Mouse (Mus musculus) hindbrain, embryonic 16.5 days (tissue): ENCODE measurements at regions not wholly inside any gene's neighbourhood (a gene's known extent, or its start where the extent isn't known, plus 50 kb on each side); places are given as distances from the start of the nearest gene placed in this dataset.
A peak's percentile ranks its signal among the peaks of the same experiment; 100 is the strongest.

Source experiments
- ATAC-seq: fragments of 200-750 bp; cut with Nextera tagmentation; 2 replicates; pipeline ENCODE4 v1.8.0; 2017; ENCODE audit warnings: moderate TSS enrichment, moderate library complexity
- H3K27ac ChIP-seq: fragments of 300-500 bp; sonication (generic); 2 replicates; pipeline ENCODE4 v1.5.1; 2014; ENCODE audit warnings: low read depth, mild to moderate bottlenecking, control low read depth, low read length, moderate library complexity
- H3K27me3 ChIP-seq: fragments of 300-500 bp; sonication (generic); replicated peaks from 2 replicates; pipeline ENCODE4 v1.6.1; 2014; ENCODE audit warnings: low read length; ENCODE audit not compliant: control insufficient read depth, insufficient read depth
- H3K36me3 ChIP-seq: fragments of 300-500 bp; sonication (generic); 2 replicates; pipeline ENCODE4 v1.6.1; 2014; ENCODE audit warnings: mild to moderate bottlenecking, low read length, moderate library complexity, mixed read lengths; ENCODE audit not compliant: control insufficient read depth, insufficient read depth
- H3K4me1 ChIP-seq: fragments of 300-500 bp; sonication (generic); 2 replicates; pipeline ENCODE4 v1.6.1; 2014; ENCODE audit warnings: low read depth, low read length; ENCODE audit not compliant: control insufficient read depth, insufficient read depth
- H3K4me2 ChIP-seq: fragments of 300-500 bp; sonication (generic); 2 replicates; pipeline ENCODE4 v1.6.1; 2014; ENCODE audit warnings: mild to moderate bottlenecking, low read length, control low read depth, moderate library complexity
- H3K4me3 ChIP-seq: fragments of 300-500 bp; sonication (generic); 2 replicates; pipeline ENCODE4 v1.5.1; 2014; ENCODE audit warnings: mild to moderate bottlenecking, low read length, control low read depth, moderate library complexity
- H3K9ac ChIP-seq: fragments of 300-500 bp; sonication (generic); 2 replicates; pipeline ENCODE4 v1.6.1; 2014; ENCODE audit warnings: low read depth, mild to moderate bottlenecking, control low read depth, low read length, moderate library complexity
- H3K9me3 ChIP-seq: fragments of 300-500 bp; sonication (generic); 2 replicates; pipeline ENCODE4 v1.6.1; 2014; ENCODE audit warnings: mild to moderate bottlenecking, low read length, moderate library complexity; ENCODE audit not compliant: control insufficient read depth
- WGBS: fragments of 180-500 bp; shearing (Covaris S2); extraction: QIAGEN DNeasy Blood & Tissue Kit; methylation state at CpG from one replicate; pipeline ENCODE4 v1.1.7; 2014; 5-methylcytosine and 5-hydroxymethylcytosine counted together

- Histone ChIP-seq H3K4me1 (no peaks in the 10 kb centered on the region), H3K9ac (no peak overlapping the region), H3K36me3 (no peaks in the 10 kb centered on the region), H3K27ac (no peak overlapping the region), H3K4me2 (no peak overlapping the region), H3K4me3 (no peak overlapping the region), H3K9me3 (no peaks in the 10 kb centered on the region), H3K27me3 (no peaks in the 10 kb centered on the region)
- ATAC-seq: peak; percentile 54; the same call in 1 of the 2 replicates
- 40% methylated on average over 2 of the region's 2 CpGs for WGBS
Measured at GRCm38 (mm10) chr3:22815842-22816241, 739.4 kb downstream of the Tbl1xr1 start.

DNA sequence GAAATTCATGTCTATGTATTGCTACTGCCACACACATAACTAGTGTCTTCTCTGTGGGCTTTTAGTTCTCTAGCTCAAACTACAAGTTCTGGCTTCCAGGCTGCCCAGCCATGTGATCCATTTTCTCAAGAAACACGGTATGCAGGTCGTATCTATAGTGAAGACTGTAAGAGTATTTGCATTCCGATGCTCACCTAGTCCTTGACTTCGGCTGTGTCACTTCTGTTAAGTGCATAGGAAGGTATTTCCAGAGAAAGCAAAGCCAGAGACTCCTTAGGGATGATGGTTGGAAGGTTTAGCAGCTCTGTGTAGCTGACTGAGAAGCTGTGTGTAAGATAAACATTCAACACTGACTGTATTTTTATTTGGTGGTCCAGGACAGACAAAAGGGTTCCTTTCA, 750.0 kb downstream of the Tbl1xr1 start:
- no peak overlapping the region for H3K27ac ChIP-seq
- no peaks in the 10 kb centered on the region for H3K27me3 ChIP-seq
- no peaks in the 10 kb centered on the region for H3K9me3 ChIP-seq
- no peak overlapping the region for H3K4me2 ChIP-seq
- no peaks in the 10 kb centered on the region for H3K4me1 ChIP-seq
- H3K4me3 ChIP-seq: no peak overlapping the region
- H3K36me3 ChIP-seq: no peaks in the 10 kb centered on the region
- ATAC-seq: no peak
- 81% methylated on average over 4 of the region's 4 CpGs for WGBS
- H3K9ac ChIP-seq: no peak overlapping the region

GRCm38 (mm10) chr3:22838986-22839385, 762.5 kb downstream of the Tbl1xr1 start:
- no peak overlapping the region for H3K4me3 ChIP-seq
- H3K27ac ChIP-seq: no peak overlapping the region
- WGBS: 81% methylated on average over 4 of the region's 4 CpGs
- H3K36me3 ChIP-seq: no peaks in the 10 kb centered on the region
- no peak for ATAC-seq
- no peaks in the 10 kb centered on the region for H3K27me3 ChIP-seq
- H3K4me2 ChIP-seq: no peak overlapping the region
- H3K9me3 ChIP-seq: no peaks in the 10 kb centered on the region
- no peak overlapping the region for H3K9ac ChIP-seq
- H3K4me1 ChIP-seq: no peaks in the 10 kb centered on the region

DNA sequence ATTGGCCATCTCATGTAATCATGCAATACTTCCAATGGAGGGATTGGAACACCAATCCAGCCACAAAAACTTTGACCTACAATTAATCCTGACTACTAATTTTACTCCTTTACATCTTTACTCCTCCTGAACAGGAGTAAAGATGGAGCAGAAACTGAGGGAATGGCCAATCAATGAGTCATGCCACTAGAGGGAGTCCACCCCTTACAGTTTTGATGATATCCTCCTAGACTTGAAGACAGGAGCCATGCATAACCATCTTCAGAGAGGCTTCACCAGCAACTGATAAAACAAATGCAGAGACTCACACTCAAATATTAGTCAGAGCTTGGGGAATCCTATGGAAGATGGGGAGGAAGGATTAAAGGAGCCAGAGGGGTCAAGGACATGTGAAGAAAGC, 774.0 kb downstream of the Tbl1xr1 start:
- ATAC-seq: no peak
- H3K4me3 ChIP-seq: no peak overlapping the region
- H3K27me3 ChIP-seq: no peaks in the 10 kb centered on the region
- H3K9me3 ChIP-seq: no peaks in the 10 kb centered on the region
- H3K27ac ChIP-seq: no peak overlapping the region
- H3K4me2 ChIP-seq: no peak overlapping the region
- H3K4me1 ChIP-seq: no peaks in the 10 kb centered on the region
- no peak overlapping the region for H3K9ac ChIP-seq
- H3K36me3 ChIP-seq: no peaks in the 10 kb centered on the region

DNA sequence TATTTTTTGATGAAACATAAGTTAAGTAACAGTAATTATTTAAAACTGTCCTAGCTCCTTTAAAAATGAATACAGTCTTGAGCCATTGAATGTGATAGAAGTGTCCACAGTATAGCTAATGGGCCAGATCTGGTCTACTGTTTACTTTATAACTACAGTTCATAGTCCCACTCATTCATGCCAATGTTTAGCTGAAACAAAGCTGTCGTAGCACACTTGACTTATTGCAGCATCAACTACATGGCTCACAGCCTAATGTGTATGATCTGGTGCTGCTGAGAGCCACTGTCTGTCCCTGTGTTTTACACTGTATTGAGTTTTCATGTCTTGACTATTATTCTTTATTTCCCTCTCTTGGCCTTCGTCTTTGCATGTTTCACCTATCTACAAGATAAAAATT, 787.1 kb downstream of the Tbl1xr1 start:
- Histone ChIP-seq H3K9ac (no peak overlapping the region), H3K36me3 (no peaks in the 10 kb centered on the region), H3K4me2 (no peak overlapping the region), H3K27me3 (no peaks in the 10 kb centered on the region), H3K4me3 (no peak overlapping the region), H3K4me1 (no peaks in the 10 kb centered on the region), H3K27ac (no peak overlapping the region), H3K9me3 (no peaks in the 10 kb centered on the region)
- ATAC-seq: no peak
- WGBS: 84% methylated on average over 2 of the region's 2 CpGs

DNA sequence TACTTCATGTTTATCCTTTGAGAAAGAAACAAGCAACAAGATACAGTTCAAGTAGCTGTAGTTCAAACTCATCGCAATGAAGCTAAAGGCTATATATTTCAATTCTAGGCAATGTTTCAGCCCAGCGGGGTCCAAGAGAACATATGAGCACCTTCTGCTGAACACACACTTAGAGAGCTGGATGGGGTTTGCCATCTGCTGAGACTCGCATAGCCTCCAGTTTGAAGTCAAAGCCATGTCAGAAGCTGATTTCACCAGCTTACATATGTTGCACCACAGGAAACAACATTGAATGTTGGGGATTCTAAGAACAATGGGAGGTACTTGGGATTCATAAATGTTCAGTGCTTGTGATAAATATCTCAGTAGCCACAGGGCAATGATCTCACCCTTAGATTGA, 801.4 kb downstream of the Tbl1xr1 start:
- H3K9ac ChIP-seq: no peak overlapping the region
- H3K36me3 ChIP-seq: no peaks in the 10 kb centered on the region
- H3K27ac ChIP-seq: no peak overlapping the region
- no peaks in the 10 kb centered on the region for H3K27me3 ChIP-seq
- H3K9me3 ChIP-seq: no peaks in the 10 kb centered on the region
- H3K4me1 ChIP-seq: no peaks in the 10 kb centered on the region
- ATAC-seq: no peak
- H3K4me2 ChIP-seq: no peak overlapping the region
- H3K4me3 ChIP-seq: no peak overlapping the region
- WGBS: 80% methylated on average over 3 of the region's 3 CpGs

DNA sequence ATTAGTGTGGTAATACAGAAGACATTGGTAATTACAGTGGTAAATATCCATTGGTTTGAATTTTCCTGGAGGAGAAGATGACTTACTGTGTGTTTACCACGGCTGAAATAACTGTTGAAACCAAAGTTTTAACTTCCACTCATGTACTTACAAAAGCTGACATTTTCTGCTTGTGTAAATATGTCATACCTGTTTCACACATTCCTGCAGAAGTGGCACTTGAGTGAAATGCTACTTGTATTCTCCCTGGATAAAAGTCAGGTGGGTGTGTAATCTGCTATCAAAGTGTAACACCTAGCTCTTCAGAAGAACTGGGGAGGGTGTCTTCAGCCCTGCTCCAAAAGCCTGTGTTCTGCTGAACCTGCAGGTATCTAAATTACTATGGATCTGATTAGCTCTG, 816.3 kb downstream of the Tbl1xr1 start:
- WGBS: 53% methylated on average over 1 of the region's 1 CpGs
- Histone ChIP-seq H3K4me2 (no peak overlapping the region), H3K36me3 (no peaks in the 10 kb centered on the region)

GRCm38 (mm10) chr3:22897651-22898050, 821.2 kb downstream of the Tbl1xr1 start:
- ATAC-seq: no peak
- Histone ChIP-seq H3K9me3 (no peaks in the 10 kb centered on the region), H3K4me2 (no peak overlapping the region), H3K27me3 (no peaks in the 10 kb centered on the region), H3K9ac (no peak overlapping the region), H3K36me3 (no peaks in the 10 kb centered on the region), H3K27ac (no peak overlapping the region), H3K4me1 (no peaks in the 10 kb centered on the region), H3K4me3 (no peak overlapping the region)
- 65% methylated on average over 2 of the region's 2 CpGs for WGBS

More for the DNA sequence above, 816.3 kb downstream of the Tbl1xr1 start:
- Histone ChIP-seq H3K27me3 (no peaks in the 10 kb centered on the region), H3K4me1 (no peaks in the 10 kb centered on the region), H3K4me3 (no peak overlapping the region), H3K9ac (no peak overlapping the region), H3K9me3 (no peaks in the 10 kb centered on the region), H3K27ac (no peak overlapping the region)
- ATAC-seq: no peak

- no peak overlapping the region for H3K4me2 ChIP-seq
- H3K27me3 ChIP-seq: no peaks in the 10 kb centered on the region
- H3K36me3 ChIP-seq: no peaks in the 10 kb centered on the region
- H3K27ac ChIP-seq: no peak overlapping the region
- H3K9me3 ChIP-seq: no peaks in the 10 kb centered on the region
- H3K9ac ChIP-seq: no peak overlapping the region
- H3K4me3 ChIP-seq: no peak overlapping the region
- H3K4me1 ChIP-seq: no peaks in the 10 kb centered on the region
- WGBS: 96% methylated on average over 10 of the region's 10 CpGs
- no peak for ATAC-seq
Measured at GRCm38 (mm10) chr3:22900966-22901365, 824.5 kb downstream of the Tbl1xr1 start.

- Histone ChIP-seq H3K4me1 (no peaks in the 10 kb centered on the region), H3K4me3 (no peak overlapping the region), H3K9ac (no peak overlapping the region), H3K27ac (no peak overlapping the region), H3K9me3 (no peaks in the 10 kb centered on the region), H3K27me3 (no peaks in the 10 kb centered on the region), H3K4me2 (no peak overlapping the region), H3K36me3 (no peaks in the 10 kb centered on the region)
- WGBS: 84% methylated on average over 3 of the region's 3 CpGs
- ATAC-seq: no peak
Measured at GRCm38 (mm10) chr3:22928970-22929369, 852.5 kb downstream of the Tbl1xr1 start.
